Mouse (Mus musculus): ENCODE results near the gene Spint1. TPM values are rescaled to one million over a fixed set of nuclear protein-coding genes. Genes with fewer than 3 reads are reported as not detected.

Spint1 gene
- total RNA-seq, 2 experiments from 2014 or later: 1.6 to 2.1 TPM

GRCm38 (mm10) chr2:119292281-119292680 is 55.1 kb downstream of the Spint1 start:
- DNase-seq (ENCODE audit: low spot score in 2 of 2): no peak

GRCm38 (mm10) chr2:119292852-119293251 is 55.7 kb downstream of the Spint1 start:
- no peak for DNase-seq (ENCODE audit: low spot score in 2 of 2)

GRCm38 (mm10) chr2:119293311-119293710 is 56.1 kb downstream of the Spint1 start:
- DNase-seq (ENCODE audit: low spot score in 2 of 2): no peak

- DNase-seq (ENCODE audit: low spot score in 2 of 2): no peak
These were observed 56.7 kb downstream of the Spint1 start for GRCm38 (mm10) chr2:119293776-119294390.

GRCm38 (mm10) chr2:119294411-119294810 is 57.2 kb downstream of the Spint1 start:
- DNase-seq (ENCODE audit: low spot score in 2 of 2): no peak

- DNase-seq (ENCODE audit: low spot score in 2 of 2): no peak
These were observed 59.6 kb downstream of the Spint1 start for GRCm38 (mm10) chr2:119296756-119297155.

GRCm38 (mm10) chr2:119297506-119297905 is 60.3 kb downstream of the Spint1 start:
- no peak for DNase-seq (ENCODE audit: low spot score in 2 of 2)

- peak; percentile 58 to 64 for DNase-seq (ENCODE audit: low spot score in 2 of 2)
These were observed 61.2 kb downstream of the Spint1 start for GRCm38 (mm10) chr2:119298330-119298729.

- DNase-seq (ENCODE audit: low spot score in 2 of 2): no peak
These were observed 61.7 kb downstream of the Spint1 start for GRCm38 (mm10) chr2:119298839-119299238.

Other genes starting within 250 kb of the Spint1 start
- gene Ccdc32, start 208.0 kb upstream of the Spint1 start, total RNA-seq (2021): 10 to 100 TPM; 16.5 TPM
- gene Rpusd2, start 202.6 kb upstream of the Spint1 start, total RNA-seq (2021): 1 to 10 TPM; 4.4 to 5.9 TPM
- gene Knl1, start 190.2 kb upstream of the Spint1 start, total RNA-seq (2021): under 1 TPM; 0.33 to 0.45 TPM
- gene Rad51, start 124.6 kb upstream of the Spint1 start, total RNA-seq (2021): under 1 TPM; 0.70 to 0.74 TPM
- 100 to 1,000 TPM in 1 of 2 experiments, 10 to 100 TPM in 1; 72.4 to 101 TPM for gene Rmdn3, start 80.3 kb upstream of the Spint1 start, total RNA-seq (2021)
- gene Gchfr, start 69.6 kb upstream of the Spint1 start, total RNA-seq (2021): 10 to 100 TPM; 24.3 to 26.0 TPM
- gene Gm14137, start 62.9 kb upstream of the Spint1 start, total RNA-seq (2021): under 1 TPM in 1 of 2 experiments, not detected in 1; 0.13 TPM
- 10 to 100 TPM; 32.0 to 32.4 TPM for gene Zfyve19, start 28.7 kb upstream of the Spint1 start, total RNA-seq (2021)
- 10 to 100 TPM; 12.5 to 13.1 TPM for gene Dnajc17, start 28.6 kb upstream of the Spint1 start, total RNA-seq (2021)
- not detected for gene Ppp1r14d, start 7.5 kb upstream of the Spint1 start, total RNA-seq (2021)
- gene Rhov, start 33.9 kb downstream of the Spint1 start, total RNA-seq (2021): under 1 TPM; 0.17 to 0.74 TPM
- 10 to 100 TPM; 24.0 TPM for gene Vps18, start 51.4 kb downstream of the Spint1 start, total RNA-seq (2021)
- gene Dll4, start 88.4 kb downstream of the Spint1 start, total RNA-seq (2021): 10 to 100 TPM in 1 of 2 experiments, 1 to 10 TPM in 1; 9.7 to 10.5 TPM
- 10 to 100 TPM in 1 of 2 experiments, 1 to 10 TPM in 1; 3.7 to 13.2 TPM for gene Chac1, start 113.9 kb downstream of the Spint1 start, total RNA-seq (2021)
- 10 to 100 TPM; 20.0 to 22.6 TPM for gene Ino80, start 240.3 kb downstream of the Spint1 start, total RNA-seq (2021)

Measured in adrenal gland, adult 18-20 months (tissue).